Mouse (Mus musculus): ENCODE results near the gene Utp3.
"Not testable (repeated sequence)": the region's sequence is repeated elsewhere in the genome, so short reads cannot be mapped to it uniquely, and the experiment has no call there.

The Utp3 gene

GRCm38 (mm10) chr5:88554086-88554886, at the start of gene Utp3:
TSS of gene Utp3 (plus strand) at chr5:88554462.
- DNase-seq (ENCODE audit: low read depth, low spot score), result peak; percentile 98

GRCm38 (mm10) chr5:88508555-88508954, 45.7 kb upstream of the Utp3 start:
- no peak for DNase-seq (ENCODE audit: low read depth, low spot score)

GRCm38 (mm10) chr5:88508990-88509389, 45.3 kb upstream of the Utp3 start:
- DNase-seq (ENCODE audit: low read depth, low spot score), result no peak

GRCm38 (mm10) chr5:88519232-88519631, 35.0 kb upstream of the Utp3 start:
- DNase-seq (ENCODE audit: low read depth, low spot score), result peak; percentile 23

GRCm38 (mm10) chr5:88527657-88528056, 26.6 kb upstream of the Utp3 start, which contains the start of gene Jchain:
TSS of gene Jchain (minus strand) at chr5:88527891.
- no peak for DNase-seq (ENCODE audit: low read depth, low spot score)

- DNase-seq (ENCODE audit: low read depth, low spot score), result no peak
Observed at GRCm38 (mm10) chr5:88530908-88531307, 23.4 kb upstream of the Utp3 start.

- no peak for DNase-seq (ENCODE audit: low read depth, low spot score)
Observed at GRCm38 (mm10) chr5:88534697-88535096, 19.6 kb upstream of the Utp3 start.

GRCm38 (mm10) chr5:88540845-88541244, 13.4 kb upstream of the Utp3 start:
- DNase-seq (ENCODE audit: low read depth, low spot score), result no peak

GRCm38 (mm10) chr5:88542651-88543282, 11.5 kb upstream of the Utp3 start:
- DNase-seq (ENCODE audit: low read depth, low spot score), result no peak

- not testable (repeated sequence) for DNase-seq (ENCODE audit: low read depth, low spot score)
Observed at GRCm38 (mm10) chr5:88544411-88544810, 9.9 kb upstream of the Utp3 start.

GRCm38 (mm10) chr5:88545536-88545935, 8.7 kb upstream of the Utp3 start:
- DNase-seq (ENCODE audit: low read depth, low spot score), result no peak

- no peak for DNase-seq (ENCODE audit: low read depth, low spot score)
Observed at GRCm38 (mm10) chr5:88553271-88554085, 784 bp upstream of the Utp3 start.

- DNase-seq (ENCODE audit: low read depth, low spot score), result no peak
Observed at GRCm38 (mm10) chr5:88558991-88559390, 4.7 kb downstream of the Utp3 start.

- DNase-seq (ENCODE audit: low read depth, low spot score), result no peak
Observed at GRCm38 (mm10) chr5:88561080-88561814, 7.0 kb downstream of the Utp3 start.

- no peak for DNase-seq (ENCODE audit: low read depth, low spot score)
Observed at GRCm38 (mm10) chr5:88562863-88563780, 8.9 kb downstream of the Utp3 start.

GRCm38 (mm10) chr5:88564501-88565147, 10.4 kb downstream of the Utp3 start, which contains the start of gene Rufy3:
TSS of gene Rufy3 (plus strand) at chr5:88565040.
- peak; percentile 51 for DNase-seq (ENCODE audit: low read depth, low spot score)

GRCm38 (mm10) chr5:88565148-88566033, 11.1 kb downstream of the Utp3 start:
- peak; percentile 23 for DNase-seq (ENCODE audit: low read depth, low spot score)

GRCm38 (mm10) chr5:88566034-88566841, 12.0 kb downstream of the Utp3 start:
- no peak for DNase-seq (ENCODE audit: low read depth, low spot score)
